Comparison of ENCODE assay signal across 12 mouse cellular contexts in genomic region chr8:124810689-124811394, GRCm38 (mm10). TPM values are rescaled to one million over a fixed set of nuclear protein-coding genes. Genes with fewer than 3 reads are reported as not detected.
A peak's percentile ranks its signal among the peaks of the same experiment; 100 is the strongest.
DNase-seq lines count a peak whose midpoint lies in the region; ATAC-seq and TF ChIP-seq lines count a peak whose summit lies in the region.
"Had no signal": no experiment of that assay in that cellular context is flagged by ENCODE, and none has a peak within 500 bp of the region (broad histone marks: within the 10 kb centered on the region; RNA-seq: fewer than 3 reads in every experiment).

No protein-coding gene starts in this region.

- WGBS in kidney, embryonic 14.5 days, result 49% methylated on average over 9 of the region's 9 CpGs
- 50% methylated on average over 9 of the region's 9 CpGs for WGBS in hindbrain, embryonic 10.5 days
- WGBS in midbrain, embryonic 14.5 days, result 25% methylated on average over 9 of the region's 9 CpGs

- no peaks in the 10 kb centered on the region for H3K36me3 ChIP-seq in kidney, embryonic 14.5 days (ENCODE audit: control insufficient read depth, insufficient read depth, low read length)
- peaks cover 3% of the 10 kb centered on the region; the same call in 1 of the 2 replicates for H3K36me3 ChIP-seq in hindbrain, embryonic 10.5 days
- peaks cover 7% of the 10 kb centered on the region for H3K36me3 ChIP-seq in midbrain, embryonic 14.5 days (ENCODE audit: control insufficient read depth, insufficient read depth, low read length)
- H3K36me3 ChIP-seq: lung, embryonic 15.5 days had no signal

- no peak overlapping the region for H3K9ac ChIP-seq in kidney, embryonic 14.5 days (ENCODE audit: low read depth, low read length)
- H3K9ac ChIP-seq in midbrain, embryonic 14.5 days (replicated peaks; ENCODE audit: low read length), result no peak overlapping the region
- H3K9ac ChIP-seq: lung, embryonic 15.5 days had no signal

- no peak for ATAC-seq in kidney, embryonic 14.5 days (ENCODE audit: low FRiP score, low TSS enrichment)
- no peak for ATAC-seq in midbrain, embryonic 14.5 days (ENCODE audit: low FRiP score, low TSS enrichment)
- ATAC-seq in erythroblast, adult 5-6 weeks (replicated peaks; ENCODE audit: low FRiP score, poor library complexity, severe bottlenecking), result no peak

- TF ChIP-seq POLR2A in brain, embryonic 14.5 days (IDR thresholded peaks at IDR 0.05; ENCODE audit: borderline replicate concordance, extremely low read depth, insufficient read depth, insufficient read length, poor library complexity, severe bottlenecking), result no peak

- no peak overlapping the region for H3K27ac ChIP-seq in kidney, embryonic 14.5 days (ENCODE audit: low read depth, low read length)
- H3K27ac ChIP-seq in hindbrain, embryonic 10.5 days, result 0 out of 2 replicates have a peak overlapping the region, but pooled peaks have one; percentile 35
- 0 out of 2 replicates have a peak overlapping the region, but pooled peaks have one; percentile 26 for H3K27ac ChIP-seq in midbrain, embryonic 14.5 days (replicated peaks; ENCODE audit: low read depth, low read length)
- H3K27ac ChIP-seq: layer of hippocampus, adult 2 months; lung, embryonic 15.5 days had no signal

- H3K9me3 ChIP-seq in kidney, embryonic 14.5 days (ENCODE audit: control insufficient read depth, low read length), result no peaks in the 10 kb centered on the region
- no peaks in the 10 kb centered on the region for H3K9me3 ChIP-seq in hindbrain, embryonic 10.5 days
- H3K9me3 ChIP-seq in midbrain, embryonic 14.5 days (ENCODE audit: control insufficient read depth, low read length), result no peaks in the 10 kb centered on the region
- H3K9me3 ChIP-seq: lung, embryonic 15.5 days had no signal

- H3K4me1 ChIP-seq in kidney, embryonic 14.5 days (ENCODE audit: control insufficient read depth, insufficient read depth, low read length), result no peaks in the 10 kb centered on the region
- peaks cover 11% of the 10 kb centered on the region for H3K4me1 ChIP-seq in hindbrain, embryonic 10.5 days (replicated peaks)
- H3K4me1 ChIP-seq in midbrain, embryonic 14.5 days (ENCODE audit: control insufficient read depth, insufficient read depth, low read length), result peaks cover 10% of the 10 kb centered on the region; the same call in 1 of the 2 replicates
- H3K4me1 ChIP-seq: lung, embryonic 15.5 days had no signal

- no peak overlapping the region for H3K4me2 ChIP-seq in kidney, embryonic 14.5 days (replicated peaks; ENCODE audit: low read depth, low read length)
- H3K4me2 ChIP-seq in midbrain, embryonic 14.5 days (ENCODE audit: low read length), result no peak overlapping the region
- H3K4me2 ChIP-seq: lung, embryonic 15.5 days had no signal

- H3K4me3 ChIP-seq in kidney, embryonic 14.5 days (ENCODE audit: low read length), result no peak overlapping the region
- no peak overlapping the region for H3K4me3 ChIP-seq in hindbrain, embryonic 10.5 days
- no peak overlapping the region for H3K4me3 ChIP-seq in midbrain, embryonic 14.5 days (replicated peaks; ENCODE audit: low read depth, low read length)
- H3K4me3 ChIP-seq: layer of hippocampus, adult 2 months; lung, embryonic 15.5 days had no signal

- TF ChIP-seq CTCF in brain, embryonic 14.5 days (IDR thresholded peaks at IDR 0.05; ENCODE audit: borderline replicate concordance, extremely low read depth, insufficient read depth, insufficient read length), result no peak

- H3K27me3 ChIP-seq in kidney, embryonic 14.5 days (ENCODE audit: control insufficient read depth, insufficient read depth, low read length), result no peaks in the 10 kb centered on the region
- no peaks in the 10 kb centered on the region for H3K27me3 ChIP-seq in hindbrain, embryonic 10.5 days (ENCODE audit: insufficient read depth, poor library complexity, severe bottlenecking)
- H3K27me3 ChIP-seq in midbrain, embryonic 14.5 days (ENCODE audit: control insufficient read depth, insufficient read depth, low read length), result no peaks in the 10 kb centered on the region
- H3K27me3 ChIP-seq: lung, embryonic 15.5 days had no signal

- DNase-seq in kidney, adult 11 months, result peak; percentile 56
- peak; percentile 86 for DNase-seq in brain, embryonic 14.5 days (ENCODE audit: low read depth)
- DNase-seq in hindbrain, embryonic 10.5 days (ENCODE audit: low spot score), result peak; percentile 8
- peak; percentile 62 for DNase-seq in midbrain, embryonic 14.5 days
- DNase-seq in adrenal gland, postnatal 14 days, result no peak
- DNase-seq in B cell, adult 2 months, result no peak
- DNase-seq: heart, postnatal 10 days; thymus, postnatal 14 days had no signal

RNA-seq across cellular contexts. Expression of gene Trim67, which starts 17.9 kb away (rescaled TPM):
- polyA plus RNA-seq in kidney, embryonic 14.5 days (2014; fragmentation: Nextera tagmentation; extraction: Ambion mirVana), result 0.03 TPM in 1 of 2 replicates, not detected in the other
- 41.7 and 81.6 TPM in 2 replicates for polyA plus RNA-seq in brain, embryonic 14.5 days (2012; rRNA removed)
- polyA plus RNA-seq in hindbrain, embryonic 10.5 days (2016; fragmentation: Nextera tagmentation; extraction: Ambion mirVana), result 0.81 and 3.3 TPM in 2 replicates
- 31.1 and 31.9 TPM in 2 replicates for polyA plus RNA-seq in midbrain, embryonic 14.5 days (2014; fragmentation: Nextera tagmentation; extraction: Ambion mirVana)
- 4.7 and 5.4 TPM in 2 replicates for total RNA-seq in adrenal gland, postnatal 14 days (2021)
- not detected in 2 replicates for total RNA-seq in erythroblast, adult 5-6 weeks (2015; ENCODE audit: low replicate concordance)
- not detected in 2 replicates for total RNA-seq in erythroblast, adult 5-6 weeks (2017; ENCODE audit: low replicate concordance)

RNA-seq across cellular contexts. Expression of gene Gnpat, which starts 52.0 kb away (rescaled TPM):
- 79.3 and 122 TPM in 2 replicates for polyA plus RNA-seq in kidney, embryonic 14.5 days (2014; fragmentation: Nextera tagmentation; extraction: Ambion mirVana)
- polyA plus RNA-seq in brain, embryonic 14.5 days (2012; rRNA removed), result 81.7 and 84.6 TPM in 2 replicates
- polyA plus RNA-seq in hindbrain, embryonic 10.5 days (2016; fragmentation: Nextera tagmentation; extraction: Ambion mirVana), result 143 and 147 TPM in 2 replicates
- polyA plus RNA-seq in midbrain, embryonic 14.5 days (2014; fragmentation: Nextera tagmentation; extraction: Ambion mirVana), result 65.5 and 90.8 TPM in 2 replicates
- total RNA-seq in adrenal gland, postnatal 14 days (2021), result 120 and 127 TPM in 2 replicates
- total RNA-seq in erythroblast, adult 5-6 weeks (2015; ENCODE audit: low replicate concordance), result 29.7 and 35.0 TPM in 2 replicates
- 18.0 and 40.7 TPM in 2 replicates for total RNA-seq in erythroblast, adult 5-6 weeks (2017; ENCODE audit: low replicate concordance)

RNA-seq across cellular contexts. Expression of gene 2810004N23Rik, which starts 52.1 kb away (rescaled TPM):
- 47.5 and 52.9 TPM in 2 replicates for polyA plus RNA-seq in kidney, embryonic 14.5 days (2014; fragmentation: Nextera tagmentation; extraction: Ambion mirVana)
- polyA plus RNA-seq in brain, embryonic 14.5 days (2012; rRNA removed), result 22.6 and 23.7 TPM in 2 replicates
- 51.4 and 71.3 TPM in 2 replicates for polyA plus RNA-seq in hindbrain, embryonic 10.5 days (2016; fragmentation: Nextera tagmentation; extraction: Ambion mirVana)
- 21.4 and 24.2 TPM in 2 replicates for polyA plus RNA-seq in midbrain, embryonic 14.5 days (2014; fragmentation: Nextera tagmentation; extraction: Ambion mirVana)
- total RNA-seq in adrenal gland, postnatal 14 days (2021), result 27.0 and 29.8 TPM in 2 replicates
- 5.6 and 7.1 TPM in 2 replicates for total RNA-seq in erythroblast, adult 5-6 weeks (2015; ENCODE audit: low replicate concordance)
- 9.2 and 9.8 TPM in 2 replicates for total RNA-seq in erythroblast, adult 5-6 weeks (2017; ENCODE audit: low replicate concordance)

RNA-seq across cellular contexts. Expression of gene Fam89a, which starts 59.2 kb away (rescaled TPM):
- 6.2 and 6.8 TPM in 2 replicates for polyA plus RNA-seq in kidney, embryonic 14.5 days (2014; fragmentation: Nextera tagmentation; extraction: Ambion mirVana)
- 0.49 and 0.64 TPM in 2 replicates for polyA plus RNA-seq in brain, embryonic 14.5 days (2012; rRNA removed)
- polyA plus RNA-seq in hindbrain, embryonic 10.5 days (2016; fragmentation: Nextera tagmentation; extraction: Ambion mirVana), result 4.3 and 6.7 TPM in 2 replicates
- polyA plus RNA-seq in midbrain, embryonic 14.5 days (2014; fragmentation: Nextera tagmentation; extraction: Ambion mirVana), result 0.21 and 0.32 TPM in 2 replicates
- total RNA-seq in adrenal gland, postnatal 14 days (2021), result 1.8 TPM in 2 replicates
- total RNA-seq in erythroblast, adult 5-6 weeks (2015; ENCODE audit: low replicate concordance), result 1.3 TPM in 1 of 2 replicates, not detected in the other
- total RNA-seq in erythroblast, adult 5-6 weeks (2017; ENCODE audit: low replicate concordance), result not detected in 2 replicates

Comparison
In these comparisons a context has a peak if more than half of its experiments do, and no peak if none do; other contexts are left out.
1. DNase-seq: peak in kidney, adult 11 months (single experiment), brain, embryonic 14.5 days (single experiment), hindbrain, embryonic 10.5 days (single experiment) and midbrain, embryonic 14.5 days (single experiment); none in adrenal gland, postnatal 14 days (single experiment) and B cell, adult 2 months (0 of 2).